Mouse (Mus musculus): ENCODE results near the gene CN725425. TPM values are rescaled to one million over a fixed set of nuclear protein-coding genes. Genes with fewer than 3 reads are reported as not detected.

Gene CN725425
- polyA plus RNA-seq, 1 experiment, result not detected

- Histone ChIP-seq H3K4me3 (replicated peaks) (no peak overlapping the region), H3K27me3 (replicated peaks) (no peaks in the 10 kb centered on the region), H3K36me3 (replicated peaks; ENCODE audit: low read length) (no peaks in the 10 kb centered on the region), H3K9me3 (no peaks in the 10 kb centered on the region), H3K4me1 (no peaks in the 10 kb centered on the region)
- no peak for TF ChIP-seq GATA1 (IDR thresholded peaks at IDR 0.05; ENCODE audit: borderline replicate concordance, low read length)
- no peak for TF ChIP-seq FLI1 (IDR thresholded peaks at IDR 0.05; ENCODE audit: low read length)
Measured at GRCm38 (mm10) chr15:91304296-91304852, 105.1 kb downstream of the CN725425 start.

Other genes starting within 250 kb of the CN725425 start
- gene Kif21a, start 149.5 kb upstream of the CN725425 start, polyA plus RNA-seq (2012; ENCODE audit: insufficient read depth, low replicate concordance), result not detected in 2 replicates
- not detected in 2 replicates for gene Abcd2, start 7.7 kb upstream of the CN725425 start, polyA plus RNA-seq (2012; ENCODE audit: insufficient read depth, low replicate concordance)

Data from megakaryocyte, embryonic 14.5 days (primary cell).